Mouse (Mus musculus): ENCODE results near the gene Zfp811.

Gene Zfp811

DNA sequence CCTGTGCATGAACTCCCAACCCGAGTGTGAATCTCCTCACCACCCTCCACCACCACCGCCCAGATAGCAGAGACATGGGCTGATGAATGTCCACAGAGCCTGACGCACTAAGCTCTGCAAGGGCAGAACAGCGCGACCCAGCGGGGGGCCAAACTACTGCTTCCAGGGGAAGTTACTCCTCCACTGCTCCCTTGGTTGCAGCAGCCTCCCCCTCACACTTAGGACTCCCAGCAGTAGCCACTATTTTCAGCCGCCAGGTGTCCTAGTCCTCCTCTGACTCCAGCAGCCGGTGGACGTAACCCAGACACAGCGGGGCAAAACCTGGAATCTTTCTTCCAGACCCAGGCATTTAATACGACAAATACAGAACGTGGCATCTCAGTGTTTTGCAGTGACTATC, 56.1 kb downstream of the Zfp811 start:
- peak; percentile 15 to 26 for DNase-seq

GRCm38 (mm10) chr17:32752813-32753360, 56.8 kb downstream of the Zfp811 start:
- no peak for DNase-seq

DNA sequence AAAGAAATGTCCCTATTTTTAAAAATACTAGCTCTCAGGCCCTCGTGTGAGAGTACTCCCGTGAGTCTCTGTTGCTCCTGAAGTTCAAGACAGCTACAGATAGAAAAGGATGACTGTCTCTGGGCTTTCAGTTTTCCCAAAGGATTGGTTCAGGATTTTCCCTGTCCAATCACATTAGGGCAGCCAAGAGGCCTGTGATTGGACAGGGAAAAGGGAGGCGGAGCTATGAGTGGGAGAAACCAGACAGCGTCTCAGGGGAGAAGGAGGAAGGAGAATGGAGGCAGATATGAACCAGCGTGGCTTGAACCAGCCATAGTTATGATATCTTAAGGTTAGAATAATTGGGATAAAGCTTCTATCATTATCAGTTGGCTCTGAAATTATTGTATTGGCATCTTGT, 59.1 kb downstream of the Zfp811 start:
- no peak for DNase-seq

Data from kidney, adult 8-10 months (tissue).